Mouse (Mus musculus) kidney, postnatal 25 days (tissue): Measurements from ENCODE around the gene Birc5.

ENCODE experiments used
- DNase-seq, 2 experiments: peaks; one replicate each; pipeline ENCODE4 v3.0.0; 2021; ENCODE audit warnings: mixed read lengths in 2 of 2

Gene Birc5

GRCm38 (mm10) chr11:117857462-117857861 lies 8.4 kb downstream of the Birc5 start:
- DNase-seq, result no peak

DNA sequence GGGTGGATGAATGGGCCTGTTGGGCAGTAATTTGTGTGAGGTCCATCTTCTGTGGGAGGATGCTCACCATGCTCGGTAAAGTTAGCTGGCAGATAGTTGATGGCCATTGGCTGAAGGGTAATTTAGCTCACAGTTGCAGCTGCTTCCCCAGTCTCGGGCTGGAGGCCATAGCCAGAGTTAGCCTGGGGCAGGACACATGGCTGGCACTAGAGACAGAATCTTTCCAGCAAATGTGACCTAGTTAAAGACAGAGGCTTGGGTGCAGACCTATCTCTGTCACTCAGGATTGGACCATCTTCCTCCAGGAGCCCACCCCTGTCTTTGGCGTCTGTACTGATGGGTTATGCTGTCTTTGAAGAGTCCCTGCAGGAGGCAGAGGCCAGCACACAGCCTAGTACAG lies 9.3 kb downstream of the Birc5 start:
- DNase-seq, result no peak

GRCm38 (mm10) chr11:117860601-117861000 lies 11.6 kb downstream of the Birc5 start, which contains the start of gene Tmem235:
Gene Tmem235, plus strand, starts transcription at chr11:117860752.
- DNase-seq, result no peak

- peak; percentile 64 to 84 for DNase-seq
These were observed 14.3 kb downstream of the Birc5 start for GRCm38 (mm10) chr11:117863174-117863856.

DNA sequence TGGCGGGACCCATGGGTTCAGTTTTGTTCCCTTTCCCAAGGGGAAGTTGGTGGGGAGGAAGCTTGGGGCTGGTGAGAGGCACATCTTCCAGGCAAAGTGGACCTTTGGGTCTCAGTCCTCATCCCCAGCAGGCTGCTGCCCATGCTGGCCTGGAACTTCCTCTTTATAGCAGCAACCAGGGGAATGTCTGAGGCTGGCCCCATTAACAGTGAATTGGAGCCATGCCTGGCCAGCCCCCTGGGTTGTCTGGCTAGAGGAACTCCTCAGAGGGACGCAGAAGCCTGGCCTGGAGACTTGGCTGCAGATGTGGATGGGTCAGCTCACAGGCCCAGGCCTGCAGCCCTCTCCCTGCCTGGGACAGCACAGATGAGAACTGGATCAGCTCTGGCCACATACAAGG lies 15.8 kb downstream of the Birc5 start:
- DNase-seq, result no peak

GRCm38 (mm10) chr11:117865988-117866387 lies 16.9 kb downstream of the Birc5 start:
- peak; percentile 59 to 76 for DNase-seq

GRCm38 (mm10) chr11:117870688-117871365 lies 21.8 kb downstream of the Birc5 start:
- peak; percentile 69 to 78 for DNase-seq

- DNase-seq, result no peak
These were observed 22.3 kb downstream of the Birc5 start for GRCm38 (mm10) chr11:117871376-117871775.

GRCm38 (mm10) chr11:117871911-117872584 lies 23.0 kb downstream of the Birc5 start:
- no peak for DNase-seq

- DNase-seq, result peak; percentile 90 to 93
These were observed 24.0 kb downstream of the Birc5 start, which contains the start of gene Tha1 for GRCm38 (mm10) chr11:117872861-117873608. Gene Tha1, minus strand, starts transcription at chr11:117873481.

- DNase-seq, result no peak
These were observed 25.4 kb downstream of the Birc5 start for GRCm38 (mm10) chr11:117874419-117874818.

- DNase-seq, result no peak
These were observed 26.6 kb downstream of the Birc5 start for GRCm38 (mm10) chr11:117875681-117876080.

DNA sequence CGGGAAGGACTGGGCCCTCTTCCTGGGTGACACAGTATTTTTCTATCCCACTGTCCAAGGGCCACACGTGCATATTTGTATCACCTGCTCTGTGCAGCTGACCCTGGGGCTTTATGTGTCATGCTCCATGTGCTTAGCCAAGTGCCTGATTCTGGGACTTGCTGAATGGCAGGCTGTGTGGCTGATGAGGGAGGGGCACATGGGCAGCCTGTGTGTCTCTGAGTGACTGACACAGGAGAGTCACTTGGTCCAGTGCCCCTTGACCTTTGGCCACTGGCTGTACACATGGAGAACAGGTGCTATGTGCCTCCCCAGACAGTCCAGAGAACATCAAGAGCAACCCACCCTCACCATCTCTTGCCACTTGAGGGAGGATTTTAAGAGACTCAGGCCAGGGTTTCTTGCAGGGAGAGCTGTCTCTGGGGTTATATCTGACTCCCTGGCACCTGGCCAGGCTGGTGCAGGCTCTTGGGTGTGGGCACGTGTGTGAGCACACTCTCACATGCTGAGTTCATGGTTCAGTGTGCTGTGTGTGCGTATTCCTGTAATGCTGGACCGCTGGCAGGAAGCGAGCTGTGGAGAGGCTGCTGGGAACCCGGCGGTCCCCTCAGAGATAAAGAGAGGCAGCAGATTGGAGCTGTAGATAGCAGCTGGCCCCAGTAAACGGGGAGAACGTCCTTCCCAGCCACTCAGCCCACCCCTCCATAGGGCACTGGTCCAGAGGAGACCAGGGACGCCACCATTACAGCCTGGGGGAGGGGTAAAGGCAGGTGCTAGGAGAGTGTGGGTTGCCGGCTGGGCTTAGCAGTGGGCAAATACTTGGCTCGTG lies 29.1 kb downstream of the Birc5 start:
- DNase-seq, result peak; percentile 54 to 83

GRCm38 (mm10) chr11:117878892-117879291 lies 29.8 kb downstream of the Birc5 start:
- DNase-seq, result no peak

DNA sequence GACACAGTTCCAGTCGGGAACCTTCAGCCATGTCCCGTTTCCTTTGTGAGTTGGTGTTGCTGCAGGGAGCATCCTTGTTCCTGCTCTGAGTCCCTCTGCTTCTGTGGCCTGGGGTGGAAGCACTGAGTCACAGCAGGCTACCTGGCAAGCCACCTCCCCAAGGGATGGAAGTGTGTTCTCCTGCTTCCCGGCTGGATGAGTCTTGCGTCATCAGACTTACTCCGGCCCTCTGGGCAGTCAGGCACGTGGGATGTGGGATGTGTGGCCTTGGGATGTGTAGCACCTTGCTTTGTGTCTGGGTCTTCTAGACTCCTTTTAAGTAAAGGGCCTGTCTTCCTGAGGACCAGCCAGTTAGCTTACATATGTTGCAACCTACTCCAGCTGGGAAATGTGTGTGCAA lies 30.6 kb downstream of the Birc5 start:
- no peak for DNase-seq

- peak in 1 of 2 experiments; percentile 25 for DNase-seq
These were observed 31.4 kb downstream of the Birc5 start for GRCm38 (mm10) chr11:117880336-117880976.

- DNase-seq, result no peak
These were observed 31.9 kb downstream of the Birc5 start for GRCm38 (mm10) chr11:117880977-117881358.

- DNase-seq, result peak; percentile 79 to 80
These were observed 32.7 kb downstream of the Birc5 start for GRCm38 (mm10) chr11:117881787-117882186.

- peak; percentile 48 to 56 for DNase-seq
These were observed 33.2 kb downstream of the Birc5 start for GRCm38 (mm10) chr11:117882208-117882607.

DNA sequence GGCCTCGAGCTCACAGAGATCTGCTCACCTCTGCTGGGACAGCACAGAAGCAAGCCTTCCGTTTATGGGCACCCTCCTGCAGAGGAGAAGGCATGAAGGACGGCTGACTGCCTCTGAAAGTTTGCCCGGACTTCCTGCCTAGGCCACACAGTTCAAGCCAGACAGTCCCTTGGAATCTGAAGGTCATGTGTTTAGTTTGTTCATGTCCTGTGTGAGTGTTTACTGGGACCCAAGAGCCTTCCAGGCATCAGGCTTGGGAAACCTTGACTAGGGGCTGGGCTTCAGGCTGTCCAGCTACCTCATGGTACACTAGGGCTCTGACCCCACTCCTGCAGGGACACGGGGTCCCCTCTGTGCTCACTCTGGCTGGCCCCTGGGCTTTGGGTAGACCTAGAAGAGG lies 36.9 kb downstream of the Birc5 start:
- DNase-seq, result peak; percentile 23 to 45

DNA sequence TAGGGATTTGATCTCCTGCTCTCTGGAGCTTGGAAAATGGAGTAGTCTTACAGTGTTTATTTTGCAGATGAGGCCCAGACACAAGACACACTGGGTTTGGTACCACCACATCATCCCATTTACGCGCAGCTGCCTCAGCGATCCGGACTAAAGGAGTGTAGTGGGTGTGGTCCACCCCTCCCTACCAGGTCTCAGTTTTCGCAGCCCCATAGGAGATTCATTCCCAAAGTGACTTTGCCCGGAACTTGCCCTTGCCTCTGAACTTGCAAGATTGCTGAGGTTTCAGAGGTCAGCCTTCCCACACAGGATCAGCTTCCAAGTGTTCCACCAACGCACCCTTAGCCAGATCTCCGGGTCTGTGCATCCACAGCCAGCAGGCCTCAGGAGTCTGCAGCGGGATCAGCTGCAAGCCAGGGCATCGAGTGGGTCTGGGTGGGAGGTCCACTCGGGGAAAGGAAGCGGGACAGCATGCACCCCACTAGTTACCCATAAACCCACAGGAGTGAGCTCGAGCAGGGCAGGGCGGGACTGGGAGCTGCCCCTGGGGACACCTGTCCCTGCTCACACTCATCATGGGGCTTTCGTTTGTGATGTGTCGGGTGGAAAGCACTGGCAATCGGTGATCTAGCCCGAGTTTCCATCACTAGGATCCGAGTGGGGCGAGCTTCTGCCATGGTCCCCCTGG lies 39.3 kb downstream of the Birc5 start:
- no peak for DNase-seq
